Mouse (Mus musculus) small intestine, adult 2 months (tissue): Measurements from ENCODE around the gene Adamts13.

Source experiments
- CTCF ChIP-seq: fragments of 200-500 bp; IDR thresholded peaks from 2 replicates; pipeline ENCODE4 v1.5.1; 2012; ENCODE audit warnings: low read depth, mild to moderate bottlenecking, control low read depth, inconsistent platforms, low read length, moderate library complexity, mixed read lengths; ENCODE audit not compliant: insufficient replicate concordance, insufficient read length; ENCODE audit errors: extremely low read depth
- POLR2A ChIP-seq: fragments of 200-500 bp; IDR thresholded peaks from 2 replicates; pipeline ENCODE4 v1.6.1; 2012; ENCODE audit warnings: low read depth, mild to moderate bottlenecking, control low read depth, inconsistent platforms, low read length, moderate library complexity

- TF ChIP-seq CTCF (no peak), POLR2A (no peak)
These were observed 33.0 kb downstream of the Adamts13 start for GRCm38 (mm10) chr2:27006255-27006654.
